Mouse (Mus musculus): ENCODE measurements around the gene Mki67. TPM values are rescaled to one million over a fixed set of nuclear protein-coding genes. Genes with fewer than 3 reads are reported as not detected.

Gene Mki67
- total and polyA plus RNA-seq, 3 experiments = 88.6 to 401 (median 271) TPM

GRCm38 (mm10) chr7:135648821-135649220 lies 67.3 kb downstream of the Mki67 start:
- Histone ChIP-seq H3K4me1 (ENCODE audit: control insufficient read depth in 1 of 2, insufficient read depth in 2 of 2, low read length in 2 of 2) (no peaks in the 10 kb centered on the region), H3K4me3 (ENCODE audit: control insufficient read depth in 1 of 2, insufficient read depth in 1 of 2, low read depth in 2 of 2, low read length in 2 of 2) (no peak overlapping the region), H3K79me2 (ENCODE audit: control insufficient read depth, insufficient read depth, low read length, poor library complexity) (no peaks in the 10 kb centered on the region), H3K9me3 (replicated peaks; ENCODE audit: insufficient read depth, low read length) (no peaks in the 10 kb centered on the region), H3K27ac (ENCODE audit: control insufficient read depth, low read depth, low read length) (no peak overlapping the region), H3K9ac (ENCODE audit: control insufficient read depth, low read depth, low read length, poor library complexity, severe bottlenecking) (no peak overlapping the region), H3K27me3 (ENCODE audit: control insufficient read depth in 1 of 2, insufficient read depth in 2 of 2, low read length in 2 of 2) (no peaks in the 10 kb centered on the region), H3K36me3 (ENCODE audit: control insufficient read depth in 1 of 2, insufficient read depth in 2 of 2, low read length in 2 of 2) (no peaks in the 10 kb centered on the region; a peak in 1 of 4 replicates)
- no peak for DNase-seq (ENCODE audit: low read depth, low spot score)
- no peak for TF ChIP-seq POLR2AphosphoS5 (IDR thresholded peaks at IDR 0.05; ENCODE audit: borderline replicate concordance, low read depth, low read length)
- no peak for TF ChIP-seq USF1 (IDR thresholded peaks at IDR 0.05; ENCODE audit: low read depth, low read length)
- no peak for TF ChIP-seq MAX (IDR thresholded peaks at IDR 0.05; ENCODE audit: low read length)
- no peak for TF ChIP-seq TAL1 (IDR thresholded peaks at IDR 0.05; ENCODE audit: low read length)
- no peak for TF ChIP-seq BHLHE40 (IDR thresholded peaks at IDR 0.05; ENCODE audit: borderline replicate concordance, low read depth, low read length)
- no peak for TF ChIP-seq ELF1 (IDR thresholded peaks at IDR 0.05; ENCODE audit: low read depth, low read length)
- TF ChIP-seq SIN3A (IDR thresholded peaks at IDR 0.05; ENCODE audit: low read length) = no peak
- no peak for TF ChIP-seq GABPA (IDR thresholded peaks at IDR 0.05; ENCODE audit: low read depth, low read length)
- no peak for TF ChIP-seq MYB (IDR thresholded peaks at IDR 0.05; ENCODE audit: low read depth, low read length)
- TF ChIP-seq POLR2A (IDR thresholded peaks at IDR 0.05; ENCODE audit: control insufficient read depth in 1 of 2, insufficient read depth in 1 of 2, low read depth in 1 of 2, low read length in 2 of 2, poor library complexity in 1 of 2) = no peak

DNA sequence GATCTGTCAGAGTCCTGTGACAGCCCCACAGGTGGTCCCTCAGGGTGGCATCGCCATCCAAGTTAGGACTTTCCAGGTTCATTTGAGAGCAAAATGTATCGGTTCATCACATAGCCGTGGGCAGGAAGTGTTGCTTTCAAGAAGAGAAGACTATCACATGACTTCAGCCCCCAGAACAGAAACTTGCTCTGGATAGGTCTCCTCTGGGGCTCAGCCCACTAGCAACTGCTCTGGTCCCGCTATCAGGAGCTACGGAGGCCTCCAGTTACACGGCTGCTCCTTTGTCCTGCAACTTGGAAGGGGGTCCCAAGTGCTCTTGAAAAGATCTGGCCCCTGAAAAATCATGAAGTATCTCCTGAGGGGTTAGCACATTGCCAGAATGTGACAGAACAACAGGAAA lies 69.2 kb downstream of the Mki67 start:
- no peaks in the 10 kb centered on the region; a peak in 1 of 4 replicates for H3K36me3 ChIP-seq (ENCODE audit: control insufficient read depth in 1 of 2, insufficient read depth in 2 of 2, low read length in 2 of 2)
- H3K9me3 ChIP-seq (replicated peaks; ENCODE audit: insufficient read depth, low read length) = no peaks in the 10 kb centered on the region
- no peaks in the 10 kb centered on the region for H3K4me1 ChIP-seq (ENCODE audit: control insufficient read depth in 1 of 2, insufficient read depth in 2 of 2, low read length in 2 of 2)
- H3K27me3 ChIP-seq (ENCODE audit: control insufficient read depth in 1 of 2, insufficient read depth in 2 of 2, low read length in 2 of 2) = no peaks in the 10 kb centered on the region
- no peak overlapping the region for H3K27ac ChIP-seq (ENCODE audit: control insufficient read depth, low read depth, low read length)
- H3K79me2 ChIP-seq (ENCODE audit: control insufficient read depth, insufficient read depth, low read length, poor library complexity) = no peaks in the 10 kb centered on the region
- H3K9ac ChIP-seq (ENCODE audit: control insufficient read depth, low read depth, low read length, poor library complexity, severe bottlenecking) = no peak overlapping the region
- H3K4me3 ChIP-seq (ENCODE audit: control insufficient read depth in 1 of 2, insufficient read depth in 1 of 2, low read depth in 2 of 2, low read length in 2 of 2) = no peak overlapping the region
- DNase-seq (ENCODE audit: low read depth, low spot score) = no peak
- TF ChIP-seq E2F4 (IDR thresholded peaks at IDR 0.05; ENCODE audit: borderline replicate concordance, low read depth, low read length) = no peak
- TF ChIP-seq KAT2A (conservative IDR thresholded peaks at IDR 0.05; ENCODE audit: low read depth, low read length) = no peak
- TF ChIP-seq ZMIZ1 (IDR thresholded peaks at IDR 0.05; ENCODE audit: low read depth, low read length) = no peak
- TF ChIP-seq MYB (IDR thresholded peaks at IDR 0.05; ENCODE audit: low read depth, low read length) = no peak
- no peak for TF ChIP-seq MXI1 (IDR thresholded peaks at IDR 0.05; ENCODE audit: low read depth, low read length)
- TF ChIP-seq CHD2 (IDR thresholded peaks at IDR 0.05; ENCODE audit: low read length) = no peak
- TF ChIP-seq HCFC1 (IDR thresholded peaks at IDR 0.05; ENCODE audit: low read depth, low read length) = no peak
- TF ChIP-seq GATA1 (IDR thresholded peaks at IDR 0.05; ENCODE audit: low read depth, low read length) = no peak
- TF ChIP-seq GABPA (IDR thresholded peaks at IDR 0.05; ENCODE audit: low read depth, low read length) = no peak
- TF ChIP-seq POLR2A (IDR thresholded peaks at IDR 0.05; ENCODE audit: control insufficient read depth in 1 of 2, insufficient read depth in 1 of 2, low read depth in 1 of 2, low read length in 2 of 2, poor library complexity in 1 of 2) = no peak
- TF ChIP-seq USF2 (IDR thresholded peaks at IDR 0.05; ENCODE audit: borderline replicate concordance in 1 of 2, insufficient read depth in 1 of 2, low read depth in 1 of 2, low read length in 2 of 2) = no peak

Measured in MEL (cell line).